Mouse (Mus musculus): ENCODE data around the gene Cdpf1. TPM values are rescaled to one million over a fixed set of nuclear protein-coding genes. Genes with fewer than 3 reads are reported as not detected.
A peak's percentile ranks its signal among the peaks of the same experiment; 100 is the strongest.

Gene Cdpf1
- total and polyA plus RNA-seq, 3 experiments, result 18.1 to 27.4 (median 26.4) TPM

GRCm38 (mm10) chr15:85858980-85859489 lies 47.5 kb upstream of the Cdpf1 start:
- Histone ChIP-seq H3K9me3 (replicated peaks; ENCODE audit: low read length) (no peaks in the 10 kb centered on the region), H3K36me3 (replicated peaks in 1 of 2; ENCODE audit: control insufficient read depth in 1 of 2, insufficient read depth in 1 of 2, low read length in 1 of 2) (peaks cover 22 to 45% of the 10 kb centered on the region in 2 experiments), H3K27ac (ENCODE audit: insufficient read depth, low read depth) (no peak overlapping the region), H3K79me2 (replicated peaks; ENCODE audit: control insufficient read depth, extremely low read depth, insufficient read depth, poor library complexity, severe bottlenecking) (peaks cover 30% of the 10 kb centered on the region), H3K4me2 (ENCODE audit: insufficient read depth, low read depth, poor library complexity, severe bottlenecking) (peak overlapping the region; percentile 48), H3K27me3 (replicated peaks) (no peaks in the 10 kb centered on the region), H3K4me1 (ENCODE audit: control insufficient read depth in 1 of 2, insufficient read depth in 2 of 2) (peaks cover 3 to 33% of the 10 kb centered on the region in 2 experiments), H3K4me3 (replicated peaks in 1 of 3; ENCODE audit: low read depth in 2 of 3, low read length in 2 of 3, poor library complexity in 1 of 3) (peak overlapping the region; percentile 80 to 86 (median 84)), H3K9ac (ENCODE audit: insufficient read depth, low read depth) (peak overlapping the region; percentile 76)
- TF ChIP-seq ELF1 (IDR thresholded peaks at IDR 0.05; ENCODE audit: low read depth, low read length) (no peak), UBTF (IDR thresholded peaks at IDR 0.05; ENCODE audit: low read depth, low read length) (no peak), RAD21 (IDR thresholded peaks at IDR 0.05; ENCODE audit: low read depth, low read length) (no peak), JUN (IDR thresholded peaks at IDR 0.05; ENCODE audit: insufficient read depth, low read depth, low read length) (no peak), BHLHE40 (IDR thresholded peaks at IDR 0.05; ENCODE audit: low read depth, low read length) (no peak), ZNF384 (IDR thresholded peaks at IDR 0.05; ENCODE audit: low read depth, low read length) (no peak), GABPA (IDR thresholded peaks at IDR 0.05; ENCODE audit: insufficient replicate concordance, low read depth, low read length) (no peak), KAT2A (IDR thresholded peaks at IDR 0.05; ENCODE audit: insufficient replicate concordance, low read length) (no peak), CHD1 (IDR thresholded peaks at IDR 0.05; ENCODE audit: low read depth, low read length) (no peak), MAX (IDR thresholded peaks at IDR 0.05; ENCODE audit: low read length) (no peak), SMC3 (IDR thresholded peaks at IDR 0.05; ENCODE audit: low read depth, low read length) (no peak), POLR2A (IDR thresholded peaks at IDR 0.05; ENCODE audit: low read depth, low read length) (no peak), ETS1 (conservative IDR thresholded peaks at IDR 0.05; ENCODE audit: low read depth, low read length) (no peak), CTCF (conservative IDR thresholded peaks at IDR 0.05 in 1 of 2, IDR thresholded peaks at IDR 0.05 in 1 of 2; ENCODE audit: low read depth in 2 of 2, low read length in 2 of 2) (no peak), ZKSCAN1 (IDR thresholded peaks at IDR 0.05; ENCODE audit: borderline replicate concordance, low read depth, low read length) (no peak), ZMIZ1 (IDR thresholded peaks at IDR 0.05; ENCODE audit: low read depth, low read length) (no peak), MXI1 (IDR thresholded peaks at IDR 0.05; ENCODE audit: low read depth, low read length) (no peak)
- dilution Hi-C loops (cut with MboI; ENCODE audit: extremely low pct_ligation_motif_present, extremely low pct_unique_long_range_greater_than_20kb, low sequenced_read_pairs), result no loop called here
- no peak for DNase-seq (ENCODE audit: extremely low read depth)
- in situ Hi-C loops (cut with MboI; ENCODE audit: low pct_ligation_motif_present, low pct_unique_long_range_greater_than_20kb, low sequenced_read_pairs), result no loop called here

DNA sequence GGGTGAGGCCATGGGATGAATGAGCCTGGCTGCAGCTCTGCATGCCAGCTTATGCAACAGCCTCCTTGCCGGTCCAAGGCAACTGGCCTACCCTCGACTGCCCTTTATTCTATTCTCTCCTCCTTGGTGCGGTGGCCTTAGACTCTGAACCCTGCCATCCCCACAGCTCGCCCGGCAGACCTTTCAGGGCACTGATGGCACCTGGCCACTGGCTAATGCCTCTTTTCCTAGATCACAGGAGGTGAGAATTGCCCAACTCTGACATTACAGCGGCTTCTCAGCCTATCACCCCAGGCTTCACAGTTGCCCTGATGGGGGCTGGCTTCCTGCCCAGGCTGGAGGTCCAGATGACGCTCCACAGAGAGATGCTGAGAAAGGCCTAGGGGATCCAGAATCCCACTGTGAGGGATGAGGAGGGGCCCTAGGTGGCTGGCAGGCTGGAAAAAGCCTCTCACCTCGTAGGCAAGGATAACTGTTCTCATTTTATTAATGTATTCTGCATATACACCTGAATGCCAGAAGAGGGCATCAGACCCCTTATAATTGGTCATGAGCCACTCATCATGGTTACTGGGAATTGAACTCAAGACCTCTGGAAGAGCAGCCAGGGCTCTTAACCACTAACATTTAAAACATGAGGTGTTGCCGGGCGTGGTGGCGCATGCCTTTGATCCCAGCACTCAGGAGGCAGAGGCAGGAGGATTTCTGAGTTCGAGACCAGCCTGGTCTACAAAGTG lies 40.3 kb upstream of the Cdpf1 start:
- in situ Hi-C loops (cut with MboI; ENCODE audit: low pct_ligation_motif_present, low pct_unique_long_range_greater_than_20kb, low sequenced_read_pairs) (no loop called here), dilution Hi-C loops (cut with MboI; ENCODE audit: extremely low pct_ligation_motif_present, extremely low pct_unique_long_range_greater_than_20kb, low sequenced_read_pairs) (no loop called here)
- no peaks in the 10 kb centered on the region for H3K79me2 ChIP-seq (replicated peaks; ENCODE audit: control insufficient read depth, extremely low read depth, insufficient read depth, poor library complexity, severe bottlenecking)
- H3K36me3 ChIP-seq (replicated peaks in 1 of 2; ENCODE audit: control insufficient read depth in 1 of 2, insufficient read depth in 1 of 2, low read length in 1 of 2), result peaks cover 2 to 38% of the 10 kb centered on the region in 2 experiments
- H3K4me1 ChIP-seq (ENCODE audit: control insufficient read depth in 1 of 2, insufficient read depth in 2 of 2), result peaks cover 0 to 17% of the 10 kb centered on the region in 2 experiments; a peak in 3 of 4 replicates
- H3K4me2 ChIP-seq (ENCODE audit: insufficient read depth, low read depth, poor library complexity, severe bottlenecking), result no peak overlapping the region
- TF ChIP-seq MAX (IDR thresholded peaks at IDR 0.05; ENCODE audit: low read length), result no peak
- peak; percentile 23; the same call in 1 of the 2 replicates for TF ChIP-seq SMC3 (IDR thresholded peaks at IDR 0.05; ENCODE audit: low read depth, low read length)
- no peak for TF ChIP-seq ELF1 (IDR thresholded peaks at IDR 0.05; ENCODE audit: low read depth, low read length)
- TF ChIP-seq USF2 (conservative IDR thresholded peaks at IDR 0.05; ENCODE audit: low read depth, low read length), result no peak
- TF ChIP-seq ZC3H11A (IDR thresholded peaks at IDR 0.05; ENCODE audit: low read depth, low read length), result no peak
- no peak for TF ChIP-seq CHD1 (IDR thresholded peaks at IDR 0.05; ENCODE audit: low read depth, low read length)
- TF ChIP-seq POLR2A (IDR thresholded peaks at IDR 0.05; ENCODE audit: low read depth, low read length), result no peak
- no peak for TF ChIP-seq ETS1 (conservative IDR thresholded peaks at IDR 0.05; ENCODE audit: low read depth, low read length)
- TF ChIP-seq SIN3A (IDR thresholded peaks at IDR 0.05; ENCODE audit: low read length), result no peak
- no peak for TF ChIP-seq HCFC1 (IDR thresholded peaks at IDR 0.05; ENCODE audit: low read depth, low read length)
- TF ChIP-seq ZKSCAN1 (IDR thresholded peaks at IDR 0.05; ENCODE audit: borderline replicate concordance, low read depth, low read length), result no peak
- no peak for TF ChIP-seq NELFE (IDR thresholded peaks at IDR 0.05; ENCODE audit: low read depth, low read length)
- no peak for TF ChIP-seq BHLHE40 (IDR thresholded peaks at IDR 0.05; ENCODE audit: low read depth, low read length)
- TF ChIP-seq JUN (IDR thresholded peaks at IDR 0.05; ENCODE audit: insufficient read depth, low read depth, low read length), result no peak
- TF ChIP-seq IRF4 (IDR thresholded peaks at IDR 0.05; ENCODE audit: low read depth, low read length), result no peak
- TF ChIP-seq RAD21 (IDR thresholded peaks at IDR 0.05; ENCODE audit: low read depth, low read length), result peak; percentile 48
- TF ChIP-seq CTCF (conservative IDR thresholded peaks at IDR 0.05 in 1 of 2, IDR thresholded peaks at IDR 0.05 in 1 of 2; ENCODE audit: low read depth in 2 of 2, low read length in 2 of 2), result peak; percentile 30 to 55; a peak in 3 of 4 replicates
- no peak for DNase-seq (ENCODE audit: extremely low read depth)
- H3K9me3 ChIP-seq (replicated peaks; ENCODE audit: low read length), result no peaks in the 10 kb centered on the region
- no peaks in the 10 kb centered on the region for H3K27me3 ChIP-seq (replicated peaks)
- H3K27ac ChIP-seq (ENCODE audit: insufficient read depth, low read depth), result no peak overlapping the region
- H3K9ac ChIP-seq (ENCODE audit: insufficient read depth, low read depth), result no peak overlapping the region
- no peak overlapping the region for H3K4me3 ChIP-seq (replicated peaks in 1 of 3; ENCODE audit: low read depth in 2 of 3, low read length in 2 of 3, poor library complexity in 1 of 3)

Measured in CH12.LX (cell line).